Mouse (Mus musculus): ENCODE data around the gene Rabgap1l.

Gene Rabgap1l

DNA sequence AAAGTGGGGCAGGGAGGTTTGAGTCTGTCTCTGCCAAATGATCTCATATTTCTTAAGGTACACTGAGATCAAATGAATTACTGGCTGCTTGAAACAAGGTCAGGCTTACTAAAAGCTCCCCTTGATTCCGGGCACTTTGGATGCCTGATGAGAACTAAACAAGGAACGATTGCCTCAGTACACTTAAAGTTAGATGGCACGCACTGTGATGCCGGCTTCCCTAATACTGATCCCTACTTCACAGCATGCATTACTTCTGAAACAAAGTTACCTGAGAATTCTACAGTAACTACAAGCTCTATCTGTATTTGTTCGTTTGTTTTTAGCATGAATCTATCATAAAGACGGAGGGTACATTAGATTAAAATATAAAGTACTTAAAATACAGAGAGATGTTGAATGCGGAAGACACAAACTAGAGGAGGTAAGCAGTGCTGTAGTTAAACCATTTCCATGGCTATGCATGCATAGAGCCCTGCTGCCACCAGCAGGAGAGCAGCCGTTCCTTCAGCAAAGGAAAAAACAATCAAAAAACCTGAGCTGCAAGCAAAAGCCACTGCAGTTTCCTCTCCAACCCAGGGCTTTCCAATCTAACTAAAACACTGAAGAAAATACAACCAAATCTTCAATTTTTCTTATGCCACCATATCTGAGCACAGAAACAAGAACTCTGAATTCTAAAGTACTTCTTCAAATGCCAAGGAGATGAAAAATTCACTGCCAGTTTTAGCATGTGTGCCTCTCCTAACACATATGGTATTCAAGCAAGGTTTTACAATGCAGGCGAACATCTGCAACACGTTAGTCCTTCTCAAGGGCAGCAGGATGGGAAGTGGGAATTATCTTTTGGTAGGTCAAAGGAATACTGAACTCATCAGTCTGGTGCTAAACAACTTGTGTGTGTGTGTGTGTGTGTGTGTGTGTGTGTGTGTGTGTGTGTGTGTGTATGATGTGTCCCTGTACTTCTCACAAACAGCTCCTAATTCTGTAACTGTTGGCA, 415.4 kb downstream of the Rabgap1l start:
- no peak for DNase-seq (ENCODE audit: low read depth, low spot score)

DNA sequence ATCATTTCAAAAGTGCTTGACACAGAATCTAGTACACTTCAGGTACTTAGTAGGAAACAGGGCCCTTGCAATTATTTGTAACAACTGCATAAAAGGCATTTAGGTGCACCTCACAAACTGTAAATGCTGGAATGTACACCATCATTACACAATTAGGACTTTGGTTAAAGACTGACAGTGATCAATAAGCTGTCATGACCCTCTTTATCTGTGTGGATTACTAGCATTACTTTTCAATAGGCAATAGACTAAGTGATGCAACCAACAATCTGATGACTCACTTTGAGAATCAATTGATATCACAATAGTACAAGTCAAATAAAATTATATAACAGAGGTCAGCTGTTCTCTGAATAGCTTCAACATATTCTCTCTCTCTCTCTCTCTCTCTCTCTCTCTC, 418.5 kb downstream of the Rabgap1l start:
- no peak for DNase-seq (ENCODE audit: low read depth, low spot score)

DNA sequence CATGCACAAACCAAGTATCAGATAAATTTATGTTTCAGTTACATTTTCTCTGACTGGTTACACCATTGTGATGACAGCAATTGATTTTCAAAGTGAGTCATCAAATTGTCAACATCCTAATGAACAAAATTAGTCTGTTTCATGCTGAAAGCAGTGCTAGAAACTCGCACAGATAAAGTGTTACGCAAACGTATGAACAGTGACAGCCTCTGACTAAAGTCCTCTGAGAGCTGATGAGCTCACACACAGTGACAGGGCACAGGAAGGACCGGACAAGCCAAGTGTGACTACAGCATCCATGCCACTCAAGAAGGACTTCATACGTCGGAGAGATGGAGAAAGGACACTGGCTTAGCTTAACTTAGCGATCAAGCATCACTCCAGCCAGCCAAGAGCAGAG, 419.7 kb downstream of the Rabgap1l start:
- DNase-seq (ENCODE audit: low read depth, low spot score): no peak

DNA sequence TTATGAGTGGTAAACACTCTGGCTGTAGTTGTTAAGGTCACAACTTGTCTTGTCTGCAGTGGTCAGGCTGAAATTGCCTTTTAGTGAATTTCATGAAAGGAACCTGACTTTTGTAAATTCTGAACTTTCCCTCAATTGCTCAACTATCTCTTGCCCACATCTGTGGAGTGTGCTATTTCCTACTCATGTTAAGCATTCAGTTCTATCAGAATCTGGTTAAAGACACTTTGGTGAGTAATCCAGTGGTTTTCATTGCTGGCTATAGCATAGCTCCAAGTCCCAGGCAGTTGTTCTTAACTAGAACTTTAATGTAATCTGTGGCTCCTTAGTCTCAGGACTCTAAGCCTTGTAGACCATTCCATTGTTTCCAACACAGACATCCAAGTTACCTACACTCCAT, 421.3 kb downstream of the Rabgap1l start:
- no peak for DNase-seq (ENCODE audit: low read depth, low spot score)

GRCm38 (mm10) chr1:160370552-160370951, 422.5 kb downstream of the Rabgap1l start:
- no peak for DNase-seq (ENCODE audit: low read depth, low spot score)

GRCm38 (mm10) chr1:160366615-160367014, 426.4 kb downstream of the Rabgap1l start:
- no peak for DNase-seq (ENCODE audit: low read depth, low spot score)

DNA sequence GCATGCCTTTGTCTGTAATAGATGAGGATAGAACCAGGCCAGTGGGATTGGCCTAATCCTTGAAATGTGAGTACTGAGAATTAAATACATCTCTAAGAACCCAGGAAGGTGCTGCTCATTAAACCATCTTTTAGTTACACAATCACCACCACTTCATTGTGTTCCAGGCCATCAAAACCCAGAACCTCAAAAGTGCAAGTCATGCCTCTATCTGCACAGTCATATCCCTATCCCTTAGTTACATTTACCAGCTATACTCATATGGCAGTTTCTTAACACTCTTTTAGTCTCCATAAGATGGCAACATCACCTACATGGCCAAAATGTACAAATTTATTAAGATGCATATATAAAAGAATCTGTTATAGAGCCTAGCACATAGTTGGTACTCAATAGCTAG, 435.7 kb downstream of the Rabgap1l start:
- no peak for DNase-seq (ENCODE audit: low read depth, low spot score)

GRCm38 (mm10) chr1:160353732-160354455, 439.1 kb downstream of the Rabgap1l start:
- no peak for DNase-seq (ENCODE audit: low read depth, low spot score)

DNA sequence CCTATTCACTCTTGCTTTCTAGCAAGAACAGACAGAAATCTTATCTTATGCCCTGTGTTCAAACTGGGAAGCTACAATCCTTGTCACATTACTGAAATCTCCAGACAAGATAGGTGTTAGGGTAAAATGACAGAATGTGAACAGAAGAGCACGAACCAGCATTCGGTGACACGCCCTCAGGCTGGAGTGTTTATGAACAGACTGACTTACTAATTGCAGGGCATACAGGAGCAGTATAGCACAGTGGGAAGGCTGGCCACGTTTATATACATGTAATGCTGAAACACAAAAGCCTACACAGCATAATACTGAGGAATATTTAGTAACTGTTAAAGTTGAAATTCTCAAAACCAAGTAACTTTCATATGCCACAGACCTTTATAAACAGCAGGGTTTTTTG, 440.7 kb downstream of the Rabgap1l start:
- no peak for DNase-seq (ENCODE audit: low read depth, low spot score)

GRCm38 (mm10) chr1:160351880-160352234, 441.2 kb downstream of the Rabgap1l start:
- peak; percentile 23 for DNase-seq (ENCODE audit: low read depth, low spot score)

GRCm38 (mm10) chr1:160351146-160351879, 441.7 kb downstream of the Rabgap1l start:
- DNase-seq (ENCODE audit: low read depth, low spot score): no peak

DNA sequence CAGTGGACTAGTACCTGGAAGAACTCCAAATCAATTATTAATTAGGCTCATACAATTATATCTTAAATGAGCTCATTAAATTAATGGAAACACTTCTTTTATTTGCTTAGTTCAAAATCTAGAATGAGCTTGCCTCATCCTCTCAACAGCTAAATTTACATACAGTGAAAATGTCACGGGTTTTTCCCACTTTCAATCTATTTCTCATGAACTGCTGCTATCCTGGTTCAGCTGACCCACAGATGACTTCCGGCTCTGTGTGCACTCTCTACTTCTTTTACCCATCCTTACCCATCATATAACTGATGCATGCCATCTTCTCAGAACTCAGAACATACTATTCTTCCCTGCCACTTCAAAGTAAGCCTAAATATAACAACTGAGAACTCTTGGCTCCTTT, 452.4 kb downstream of the Rabgap1l start:
- DNase-seq (ENCODE audit: low read depth, low spot score): no peak

- no peak for DNase-seq (ENCODE audit: low read depth, low spot score)
Observed at GRCm38 (mm10) chr1:160339374-160339773, 453.6 kb downstream of the Rabgap1l start.

GRCm38 (mm10) chr1:160334791-160335190, 458.2 kb downstream of the Rabgap1l start:
- DNase-seq (ENCODE audit: low read depth, low spot score): no peak

DNA sequence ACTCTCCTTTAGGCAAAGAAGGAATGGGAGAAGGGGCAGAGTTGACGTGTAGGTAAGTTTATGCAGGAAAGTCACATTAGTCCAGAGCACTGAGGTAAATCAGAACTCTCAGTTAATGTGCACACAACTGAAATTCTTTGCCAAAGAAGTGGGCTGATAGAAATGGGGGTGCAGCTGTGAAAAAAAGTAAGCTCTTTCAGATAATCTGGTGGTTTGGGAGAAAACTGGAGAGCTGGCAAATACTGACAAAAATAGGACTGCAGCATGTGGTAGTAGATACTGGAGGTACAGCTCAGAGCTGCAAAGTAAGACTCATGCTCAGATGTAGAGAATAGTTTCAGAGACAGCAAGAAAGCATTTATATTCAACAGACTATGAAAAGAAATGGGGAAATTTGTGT, 462.2 kb downstream of the Rabgap1l start:
- no peak for DNase-seq (ENCODE audit: low read depth, low spot score)

- no peak for DNase-seq (ENCODE audit: low read depth, low spot score)
Observed at GRCm38 (mm10) chr1:160330222-160330621, 462.8 kb downstream of the Rabgap1l start.

DNA sequence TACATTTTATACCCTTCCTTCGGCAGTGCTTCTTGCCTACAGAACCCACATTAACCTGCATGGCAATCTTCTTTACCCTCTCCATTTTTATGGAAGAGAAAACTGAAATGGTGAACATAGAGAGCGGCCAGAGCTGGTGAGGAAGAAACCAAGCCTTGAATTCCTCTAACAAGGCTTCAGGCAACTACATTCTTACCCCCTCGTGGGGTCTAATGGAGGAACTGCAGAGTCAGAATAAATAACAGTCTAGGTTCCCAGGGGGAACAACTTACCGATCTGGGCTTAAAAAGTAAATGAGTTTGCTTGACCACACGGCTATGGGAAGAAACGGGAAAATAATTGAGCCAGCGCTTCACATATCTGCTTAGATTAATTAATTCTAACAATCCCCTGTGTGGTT, 463.2 kb downstream of the Rabgap1l start:
- DNase-seq (ENCODE audit: low read depth, low spot score): no peak

GRCm38 (mm10) chr1:160327531-160327930, 465.5 kb downstream of the Rabgap1l start:
- DNase-seq (ENCODE audit: low read depth, low spot score): no peak

- DNase-seq (ENCODE audit: low read depth, low spot score): no peak
Observed at GRCm38 (mm10) chr1:160325542-160325941, 467.5 kb downstream of the Rabgap1l start.

- DNase-seq (ENCODE audit: low read depth, low spot score): no peak
Observed at GRCm38 (mm10) chr1:160320690-160321089, 472.3 kb downstream of the Rabgap1l start.

DNA sequence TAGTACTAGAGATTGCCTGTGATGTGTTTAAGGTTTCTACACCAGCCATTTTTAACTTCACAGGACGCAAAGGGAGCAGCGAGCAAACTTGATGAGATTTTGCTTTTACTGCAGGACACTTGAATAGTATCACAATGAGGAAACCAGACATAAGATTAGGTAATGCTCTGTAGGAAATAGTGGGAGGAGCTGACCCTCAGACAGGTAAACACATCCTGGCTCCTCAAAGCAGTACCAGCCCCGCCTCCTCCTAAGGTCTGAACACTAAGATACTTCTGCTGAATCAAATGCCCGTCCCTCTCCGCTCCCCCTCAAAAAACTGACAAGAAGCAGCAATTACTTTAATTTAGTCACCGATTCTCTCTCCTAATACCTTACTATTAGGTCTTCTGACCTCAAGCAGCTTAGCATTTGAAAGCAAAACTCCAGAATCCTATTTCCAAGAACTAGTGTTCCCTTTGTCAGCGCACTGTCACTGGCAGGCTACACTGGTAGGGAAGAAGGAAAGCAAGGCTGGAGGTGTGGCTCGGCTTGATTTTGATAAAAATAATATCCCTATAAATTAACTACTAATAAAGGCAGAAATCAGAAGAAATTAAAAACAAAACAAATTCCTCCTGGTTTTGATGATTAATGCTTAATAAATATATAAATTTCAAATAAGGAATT, 474.8 kb downstream of the Rabgap1l start:
- no peak for DNase-seq (ENCODE audit: low read depth, low spot score)

GRCm38 (mm10) chr1:160316239-160316638, 476.8 kb downstream of the Rabgap1l start:
- DNase-seq (ENCODE audit: low read depth, low spot score): no peak

All from retina, adult 2 months (tissue).